Mouse (Mus musculus) midbrain, postnatal 0 days (tissue): ENCODE data around the gene Myl7. TPM values are rescaled to one million over a fixed set of nuclear protein-coding genes. Genes with fewer than 3 reads are reported as not detected.

ENCODE experiments used
- ATAC-seq: fragments of 200-750 bp; cut with Nextera tagmentation; 2 replicates; pipeline ENCODE4 v1.8.0; 2017; ENCODE audit warnings: moderate number of reproducible peaks, mild to moderate bottlenecking, moderate TSS enrichment, moderate library complexity; ENCODE audit not compliant: low FRiP score
- DNase-seq: peaks from one replicate; pipeline ENCODE4 v3.0.0-alpha.2; 2015; ENCODE audit warnings: low spot score
- H3K27ac ChIP-seq: fragments of 300-500 bp; sonication (generic); 2 replicates; pipeline ENCODE4 v1.5.1; 2014; ENCODE audit warnings: low read depth, mild to moderate bottlenecking, low read length, mixed read lengths
- H3K27me3 ChIP-seq: fragments of 300-500 bp; sonication (generic); 2 replicates; pipeline ENCODE4 v1.6.1; 2014; ENCODE audit warnings: low read length, control low read depth, mixed read lengths; ENCODE audit not compliant: insufficient read depth
- H3K36me3 ChIP-seq: fragments of 300-500 bp; sonication (generic); 2 replicates; pipeline ENCODE4 v1.6.1; 2014; ENCODE audit warnings: low read length, control low read depth, mixed read lengths; ENCODE audit not compliant: insufficient read depth
- H3K4me1 ChIP-seq: fragments of 300-500 bp; sonication (generic); 2 replicates; pipeline ENCODE4 v1.6.1; 2014; ENCODE audit warnings: mild to moderate bottlenecking, control low read depth, antibody characterized with exemption, low read length, mixed read lengths; ENCODE audit not compliant: insufficient read depth
- H3K4me2 ChIP-seq: fragments of 300-500 bp; sonication (generic); 2 replicates; pipeline ENCODE4 v1.6.1; 2014; ENCODE audit warnings: low read depth, mild to moderate bottlenecking, low read length, mixed read lengths; ENCODE audit not compliant: poor library complexity, severe bottlenecking
- H3K4me3 ChIP-seq: fragments of 300-500 bp; sonication (generic); 2 replicates; pipeline ENCODE4 v1.5.1; 2014; ENCODE audit warnings: low read depth, mild to moderate bottlenecking, low read length, moderate library complexity
- H3K9ac ChIP-seq: fragments of 300-500 bp; sonication (generic); replicated peaks from 2 replicates; pipeline ENCODE4 v1.6.1; 2014; ENCODE audit warnings: mild to moderate bottlenecking, low read length, moderate library complexity, mixed read lengths; ENCODE audit not compliant: poor library complexity, severe bottlenecking
- H3K9me3 ChIP-seq: fragments of 300-500 bp; sonication (generic); 2 replicates; pipeline ENCODE4 v1.6.1; 2016; ENCODE audit warnings: low read length, control low read depth
- CTCF ChIP-seq: IDR thresholded peaks from 2 replicates; pipeline ENCODE4 v1.5.1; 2016; ENCODE audit warnings: antibody characterized with exemption, mild to moderate bottlenecking
- WGBS: fragments of 180-500 bp; shearing (Covaris S2); extraction: QIAGEN DNeasy Blood & Tissue Kit; methylation state at CpG from one replicate; pipeline ENCODE4 v1.1.7; 2014; 5-methylcytosine and 5-hydroxymethylcytosine counted together
- polyA plus RNA-seq: library from polyadenylated mRNA; unstranded; fragments of >200 nt; fragmentation: Nextera tagmentation; extraction: Ambion mirVana; gene quantifications from 2 replicates; pipeline ENCODE4 v1.2.1, GENCODE M21; 2015
- total RNA-seq: library from RNA; depleted of rRNA; stranded (reverse); fragments of >200 nt; gene quantifications from 2 replicates; pipeline ENCODE4 v1.2.3, GENCODE M21; 2014

The Myl7 gene
- total and polyA plus RNA-seq, 2 experiments from 2014 or later: not detected

- no peak for TF ChIP-seq CTCF
- Histone ChIP-seq H3K4me2 (no peak overlapping the region), H3K36me3 (no peaks in the 10 kb centered on the region), H3K27ac (no peak overlapping the region), H3K4me3 (no peak overlapping the region), H3K9me3 (no peaks in the 10 kb centered on the region), H3K4me1 (no peaks in the 10 kb centered on the region), H3K9ac (no peak overlapping the region), H3K27me3 (no peaks in the 10 kb centered on the region)
- no peak for DNase-seq
- ATAC-seq: no peak
- WGBS: 83% methylated on average over 5 of the region's 5 CpGs
These were observed 17.0 kb upstream of the Myl7 start for GRCm38 (mm10) chr11:5915429-5916177.

GRCm38 (mm10) chr11:5914940-5915339 lies 16.4 kb upstream of the Myl7 start:
- Histone ChIP-seq H3K9me3 (no peaks in the 10 kb centered on the region), H3K9ac (no peak overlapping the region), H3K27ac (no peak overlapping the region), H3K27me3 (no peaks in the 10 kb centered on the region), H3K36me3 (no peaks in the 10 kb centered on the region), H3K4me2 (no peak overlapping the region), H3K4me3 (no peak overlapping the region), H3K4me1 (no peaks in the 10 kb centered on the region)
- 58% methylated on average over 5 of the region's 5 CpGs for WGBS
- ATAC-seq: no peak
- no peak for DNase-seq
- no peak for TF ChIP-seq CTCF

GRCm38 (mm10) chr11:5913936-5914335 lies 15.4 kb upstream of the Myl7 start:
- no peaks in the 10 kb centered on the region for H3K9me3 ChIP-seq
- no peaks in the 10 kb centered on the region for H3K36me3 ChIP-seq
- H3K9ac ChIP-seq: no peak overlapping the region
- H3K27me3 ChIP-seq: no peaks in the 10 kb centered on the region
- ATAC-seq: no peak
- no peaks in the 10 kb centered on the region for H3K4me1 ChIP-seq
- no peak overlapping the region for H3K27ac ChIP-seq
- 74% methylated on average over 4 of the region's 4 CpGs for WGBS
- no peak overlapping the region for H3K4me2 ChIP-seq
- no peak overlapping the region for H3K4me3 ChIP-seq
- DNase-seq: peak; percentile 42
- TF ChIP-seq CTCF: no peak

- no peaks in the 10 kb centered on the region for H3K36me3 ChIP-seq
- H3K4me2 ChIP-seq: no peak overlapping the region
- no peak overlapping the region for H3K27ac ChIP-seq
- no peaks in the 10 kb centered on the region for H3K9me3 ChIP-seq
- 62% methylated on average over 8 of the region's 8 CpGs for WGBS
- DNase-seq: no peak
- no peaks in the 10 kb centered on the region for H3K4me1 ChIP-seq
- ATAC-seq: no peak
- H3K27me3 ChIP-seq: no peaks in the 10 kb centered on the region
- no peak overlapping the region for H3K9ac ChIP-seq
- no peak for TF ChIP-seq CTCF
- no peak overlapping the region for H3K4me3 ChIP-seq
These were observed 14.7 kb upstream of the Myl7 start for GRCm38 (mm10) chr11:5913256-5913655.

- Histone ChIP-seq H3K27ac (no peak overlapping the region), H3K4me3 (no peak overlapping the region), H3K36me3 (no peaks in the 10 kb centered on the region), H3K9ac (no peak overlapping the region), H3K4me1 (no peaks in the 10 kb centered on the region), H3K4me2 (no peak overlapping the region), H3K27me3 (no peaks in the 10 kb centered on the region), H3K9me3 (no peaks in the 10 kb centered on the region)
- WGBS: 22% methylated on average over 5 of the region's 5 CpGs
- ATAC-seq (no peak), DNase-seq (peak; percentile 51)
- TF ChIP-seq CTCF: peak; percentile 68
These were observed 14.1 kb upstream of the Myl7 start for GRCm38 (mm10) chr11:5912635-5913034.

GRCm38 (mm10) chr11:5908642-5909041 lies 10.1 kb upstream of the Myl7 start:
- no peak for ATAC-seq

More at GRCm38 (mm10) chr11:5908642-5909041, 10.1 kb upstream of the Myl7 start:
- no peak overlapping the region for H3K27ac ChIP-seq
- no peaks in the 10 kb centered on the region for H3K27me3 ChIP-seq
- 83% methylated on average over 4 of the region's 4 CpGs for WGBS
- H3K36me3 ChIP-seq: no peaks in the 10 kb centered on the region
- TF ChIP-seq CTCF: no peak
- no peaks in the 10 kb centered on the region for H3K4me1 ChIP-seq
- no peak overlapping the region for H3K4me2 ChIP-seq
- no peaks in the 10 kb centered on the region for H3K9me3 ChIP-seq
- H3K9ac ChIP-seq: no peak overlapping the region
- no peak for DNase-seq
- H3K4me3 ChIP-seq: no peak overlapping the region
